Mouse (Mus musculus) midbrain, embryonic 15.5 days (tissue): ENCODE data around the gene Eif3a. TPM values are rescaled to one million over a fixed set of nuclear protein-coding genes. Genes with fewer than 3 reads are reported as not detected.

Experiments
- ATAC-seq: fragments of 200-750 bp; cut with Nextera tagmentation; replicated peaks from 2 replicates; pipeline ENCODE4 v1.8.0; 2017; ENCODE audit warnings: moderate TSS enrichment
- H3K27ac ChIP-seq: fragments of 300-500 bp; sonication (generic); 2 replicates; pipeline ENCODE4 v1.5.1; 2015; ENCODE audit warnings: mild to moderate bottlenecking, inconsistent platforms
- H3K27me3 ChIP-seq: fragments of 300-500 bp; sonication (generic); replicated peaks from 2 replicates; pipeline ENCODE4 v1.6.1; 2015; ENCODE audit warnings: inconsistent platforms
- H3K36me3 ChIP-seq: fragments of 300-500 bp; sonication (generic); replicated peaks from 2 replicates; pipeline ENCODE4 v1.6.1; 2015; ENCODE audit warnings: inconsistent platforms
- H3K4me1 ChIP-seq: fragments of 300-500 bp; sonication (generic); 2 replicates; pipeline ENCODE4 v1.6.1; 2015; ENCODE audit warnings: inconsistent platforms
- H3K4me2 ChIP-seq: fragments of 300-500 bp; sonication (generic); 2 replicates; pipeline ENCODE4 v1.6.1; 2015; ENCODE audit warnings: inconsistent platforms, mild to moderate bottlenecking, moderate library complexity
- H3K4me3 ChIP-seq: fragments of 300-500 bp; sonication (generic); 2 replicates; pipeline ENCODE4 v1.5.1; 2015; ENCODE audit warnings: mild to moderate bottlenecking, inconsistent platforms
- H3K9ac ChIP-seq: fragments of 300-500 bp; sonication (generic); 2 replicates; pipeline ENCODE4 v1.6.1; 2015; ENCODE audit warnings: mild to moderate bottlenecking, inconsistent platforms
- H3K9me3 ChIP-seq: fragments of 300-500 bp; sonication (generic); 2 replicates; pipeline ENCODE4 v1.6.1; 2016; ENCODE audit warnings: inconsistent platforms
- WGBS: fragments of 180-500 bp; shearing (Covaris S2); methylation state at CpG from one replicate; pipeline ENCODE4 v1.1.7; 2015; ENCODE audit warnings: mixed read lengths; 5-methylcytosine and 5-hydroxymethylcytosine counted together
- polyA plus RNA-seq: library from polyadenylated mRNA; unstranded; fragments of >200 nt; fragmentation: Nextera tagmentation; extraction: Ambion mirVana; gene quantifications from 2 replicates; pipeline ENCODE4 v1.2.1, GENCODE M21; 2015

Eif3a gene
- polyA plus RNA-seq, 1 experiment from 2014 or later: 109 TPM

GRCm38 (mm10) chr19:60791164-60791563, 706 bp upstream of the Eif3a start:
- Histone ChIP-seq H3K4me1 (peaks cover 23% of the 10 kb centered on the region), H3K27ac (peak overlapping the region; percentile 96), H3K4me3 (peak overlapping the region; percentile 92), H3K36me3 (no peaks in the 10 kb centered on the region), H3K9me3 (no peaks in the 10 kb centered on the region), H3K4me2 (peak overlapping the region; percentile 61), H3K9ac (peak overlapping the region; percentile 59), H3K27me3 (no peaks in the 10 kb centered on the region)
- ATAC-seq: peak; percentile 34
- WGBS: 10% methylated on average over 9 of the region's 9 CpGs

GRCm38 (mm10) chr19:60789919-60790506, 445 bp downstream of the Eif3a start:
- Histone ChIP-seq H3K4me3 (peak overlapping the region; percentile 92), H3K27ac (peak overlapping the region; percentile 96), H3K27me3 (no peaks in the 10 kb centered on the region), H3K36me3 (no peaks in the 10 kb centered on the region), H3K9me3 (no peaks in the 10 kb centered on the region), H3K4me1 (peaks cover 28% of the 10 kb centered on the region), H3K4me2 (peak overlapping the region; percentile 61), H3K9ac (peak overlapping the region; percentile 98)
- under 1% methylated on average over 56 of the region's 60 CpGs for WGBS
- peak; percentile 75 for ATAC-seq

- Histone ChIP-seq H3K27ac (peak overlapping the region; percentile 96), H3K4me3 (peak overlapping the region; percentile 92), H3K4me1 (peaks cover 28% of the 10 kb centered on the region), H3K9me3 (no peaks in the 10 kb centered on the region), H3K9ac (peak overlapping the region; percentile 98), H3K4me2 (peak overlapping the region; percentile 61), H3K27me3 (no peaks in the 10 kb centered on the region), H3K36me3 (no peaks in the 10 kb centered on the region)
- ATAC-seq: no peak
- 2% methylated on average over 7 of the region's 7 CpGs for WGBS
These were observed 1.0 kb downstream of the Eif3a start for GRCm38 (mm10) chr19:60789452-60789851.

GRCm38 (mm10) chr19:60788214-60788960, 2.1 kb downstream of the Eif3a start:
- no peak for ATAC-seq
- H3K27ac ChIP-seq: no peak overlapping the region
- H3K4me1 ChIP-seq: peaks cover 28% of the 10 kb centered on the region
- peak overlapping the region; percentile 61 for H3K4me2 ChIP-seq
- H3K27me3 ChIP-seq: no peaks in the 10 kb centered on the region
- no peak overlapping the region for H3K9ac ChIP-seq
- no peaks in the 10 kb centered on the region for H3K9me3 ChIP-seq
- no peaks in the 10 kb centered on the region for H3K36me3 ChIP-seq
- H3K4me3 ChIP-seq: peak overlapping the region; percentile 11; the same call in 1 of the 2 replicates
- 43% methylated on average over 6 of the region's 6 CpGs for WGBS

- H3K4me1 ChIP-seq: peaks cover 28% of the 10 kb centered on the region
- H3K36me3 ChIP-seq: no peaks in the 10 kb centered on the region
- H3K27me3 ChIP-seq: no peaks in the 10 kb centered on the region
- ATAC-seq: no peak
- H3K9me3 ChIP-seq: no peaks in the 10 kb centered on the region
- whole genome bisulfite sequencing: 75% methylated on average over 2 of the region's 2 CpGs
- no peak overlapping the region for H3K4me3 ChIP-seq
- H3K4me2 ChIP-seq: peak overlapping the region; percentile 24; the same call in 1 of the 2 replicates
- no peak overlapping the region for H3K9ac ChIP-seq
- no peak overlapping the region for H3K27ac ChIP-seq
These were observed 2.9 kb downstream of the Eif3a start for GRCm38 (mm10) chr19:60787465-60788150.

GRCm38 (mm10) chr19:60784712-60785111, 5.7 kb downstream of the Eif3a start:
- Histone ChIP-seq H3K4me1 (peaks cover 25% of the 10 kb centered on the region), H3K9ac (no peak overlapping the region), H3K4me3 (no peak overlapping the region), H3K27me3 (no peaks in the 10 kb centered on the region), H3K36me3 (0 out of 2 replicates have a peak, but pooled peaks cover 6% of the 10 kb centered on the region), H3K9me3 (no peaks in the 10 kb centered on the region), H3K27ac (no peak overlapping the region), H3K4me2 (no peak overlapping the region)
- ATAC-seq: no peak
- WGBS: 82% methylated on average over 1 of the region's 1 CpGs

- Histone ChIP-seq H3K9ac (no peak overlapping the region), H3K27ac (no peak overlapping the region), H3K4me1 (peaks cover 10% of the 10 kb centered on the region), H3K27me3 (no peaks in the 10 kb centered on the region), H3K9me3 (no peaks in the 10 kb centered on the region), H3K4me2 (no peak overlapping the region), H3K4me3 (no peak overlapping the region), H3K36me3 (peaks cover 13% of the 10 kb centered on the region)
- 91% methylated on average over 3 of the region's 3 CpGs for WGBS
- no peak for ATAC-seq
These were observed 8.4 kb downstream of the Eif3a start for GRCm38 (mm10) chr19:60782034-60782433.

GRCm38 (mm10) chr19:60773366-60773765, 17.1 kb downstream of the Eif3a start:
- 93% methylated on average over 6 of the region's 6 CpGs for WGBS
- no peak overlapping the region for H3K4me3 ChIP-seq
- H3K4me1 ChIP-seq: no peaks in the 10 kb centered on the region
- peaks cover 57% of the 10 kb centered on the region for H3K36me3 ChIP-seq
- no peaks in the 10 kb centered on the region for H3K27me3 ChIP-seq
- H3K9me3 ChIP-seq: no peaks in the 10 kb centered on the region
- no peak overlapping the region for H3K4me2 ChIP-seq
- ATAC-seq: no peak
- H3K27ac ChIP-seq: no peak overlapping the region
- H3K9ac ChIP-seq: no peak overlapping the region

GRCm38 (mm10) chr19:60758896-60759835, 31.3 kb downstream of the Eif3a start:
- 79% methylated on average over 4 of the region's 4 CpGs for WGBS
- Histone ChIP-seq H3K27me3 (no peaks in the 10 kb centered on the region), H3K4me3 (no peak overlapping the region), H3K4me1 (peaks cover 26% of the 10 kb centered on the region), H3K27ac (no peak overlapping the region), H3K9me3 (no peaks in the 10 kb centered on the region), H3K4me2 (no peak overlapping the region), H3K9ac (no peak overlapping the region), H3K36me3 (peaks cover 21% of the 10 kb centered on the region)
- no peak for ATAC-seq

GRCm38 (mm10) chr19:60757099-60757785, 33.2 kb downstream of the Eif3a start:
- Histone ChIP-seq H3K36me3 (0 out of 2 replicates have a peak, but pooled peaks cover 5% of the 10 kb centered on the region), H3K9ac (peak overlapping the region; percentile 86), H3K4me3 (peak overlapping the region; percentile 94), H3K9me3 (no peaks in the 10 kb centered on the region), H3K27ac (peak overlapping the region; percentile 95), H3K27me3 (no peaks in the 10 kb centered on the region), H3K4me1 (peaks cover 26% of the 10 kb centered on the region), H3K4me2 (peak overlapping the region; percentile 89)
- peak; percentile 5; the same call in 1 of the 2 replicates for ATAC-seq
- 5% methylated on average over 25 of the region's 25 CpGs for WGBS
